Comparison of ENCODE assay signal across 27 mouse cellular contexts in genomic region chr14:56240409-56240808, GRCm38 (mm10). TPM values are rescaled to one million over a fixed set of nuclear protein-coding genes. Genes with fewer than 3 reads are reported as not detected.
A peak's percentile ranks its signal among the peaks of the same experiment; 100 is the strongest.
DNase-seq lines count a peak whose midpoint lies in the region; ATAC-seq and TF ChIP-seq lines count a peak whose summit lies in the region.
"Had no signal": no experiment of that assay in that cellular context is flagged by ENCODE, and none has a peak within 500 bp of the region (broad histone marks: within the 10 kb centered on the region; RNA-seq: fewer than 3 reads in every experiment).

No protein-coding gene starts in this region.

- peak; percentile 25; the same call in 1 of the 2 replicates for TF ChIP-seq CTCF in hindbrain, postnatal 0 days (IDR thresholded peaks at IDR 0.05; ENCODE audit: low read depth)
- peak; percentile 7; the same call in 1 of the 2 replicates for TF ChIP-seq CTCF in brain, embryonic 14.5 days (IDR thresholded peaks at IDR 0.05; ENCODE audit: borderline replicate concordance, extremely low read depth, insufficient read depth, insufficient read length)

- no peaks in the 10 kb centered on the region for H3K27me3 ChIP-seq in hindbrain, postnatal 0 days (ENCODE audit: insufficient read depth, low read length)
- no peaks in the 10 kb centered on the region for H3K27me3 ChIP-seq in hindbrain, embryonic 10.5 days (ENCODE audit: insufficient read depth, poor library complexity, severe bottlenecking)
- H3K27me3 ChIP-seq: embryonic facial prominence, embryonic 13.5 days; hindbrain, embryonic 15.5 days; kidney, embryonic 15.5 days; liver, embryonic 12.5 days; lung, embryonic 15.5 days; neural tube, embryonic 15.5 days had no signal

- no peak for ATAC-seq in hindbrain, postnatal 0 days
- ATAC-seq in erythroid progenitor cell, adult 5-6 weeks (replicated peaks; ENCODE audit: low FRiP score, poor library complexity, severe bottlenecking), result no peak
- ATAC-seq: liver, embryonic 12.5 days had no signal

- no peak for DNase-seq in hindbrain, postnatal 0 days (ENCODE audit: low spot score)
- no peak for DNase-seq in hindbrain, embryonic 10.5 days (ENCODE audit: low spot score)
- DNase-seq in thymus, postnatal 0 days (ENCODE audit: low spot score), result peak; percentile 2
- DNase-seq in thymus, postnatal 25 days, result no peak
- DNase-seq in brain, embryonic 14.5 days (ENCODE audit: low read depth), result no peak
- no peak for DNase-seq in frontal cortex, postnatal 10 days (ENCODE audit: low spot score in 2 of 2)
- no peak for DNase-seq in cerebellum, postnatal 14 days
- DNase-seq: adrenal gland, postnatal 10 days; B cell, adult 2 months; cerebellum, adult 18-20 months; gastrocnemius, postnatal 36 days; heart, postnatal 14 days; left cerebral cortex, postnatal 4 days; right cerebral cortex, postnatal 4 days had no signal

- H3K36me3 ChIP-seq in hindbrain, postnatal 0 days (ENCODE audit: insufficient read depth, low read length), result no peaks in the 10 kb centered on the region
- H3K36me3 ChIP-seq in hindbrain, embryonic 10.5 days, result no peaks in the 10 kb centered on the region
- H3K36me3 ChIP-seq: embryonic facial prominence, embryonic 13.5 days; G1E; hindbrain, embryonic 15.5 days; kidney, embryonic 15.5 days; liver, embryonic 12.5 days; lung, embryonic 15.5 days; neural tube, embryonic 15.5 days had no signal

- no peaks in the 10 kb centered on the region for H3K4me1 ChIP-seq in hindbrain, postnatal 0 days (ENCODE audit: insufficient read depth, low read length)
- H3K4me1 ChIP-seq in hindbrain, embryonic 10.5 days (replicated peaks), result 0 out of 2 replicates have a peak, but pooled peaks cover 3% of the 10 kb centered on the region
- H3K4me1 ChIP-seq: embryonic facial prominence, embryonic 13.5 days; hindbrain, embryonic 15.5 days; kidney, embryonic 15.5 days; liver, embryonic 12.5 days; lung, embryonic 15.5 days; megakaryocyte, embryonic 14.5 days; neural tube, embryonic 15.5 days had no signal

- TF ChIP-seq POLR2A in brain, embryonic 14.5 days (IDR thresholded peaks at IDR 0.05; ENCODE audit: borderline replicate concordance, extremely low read depth, insufficient read depth, insufficient read length, poor library complexity, severe bottlenecking), result no peak

- no peak overlapping the region for H3K27ac ChIP-seq in hindbrain, postnatal 0 days
- no peak overlapping the region for H3K27ac ChIP-seq in hindbrain, embryonic 10.5 days
- H3K27ac ChIP-seq: embryonic facial prominence, embryonic 13.5 days; hindbrain, embryonic 15.5 days; kidney, embryonic 15.5 days; liver, embryonic 12.5 days; lung, embryonic 15.5 days; neural tube, embryonic 15.5 days had no signal

- H3K4me2 ChIP-seq in hindbrain, postnatal 0 days (ENCODE audit: low read depth, low read length), result no peak overlapping the region
- H3K4me2 ChIP-seq: embryonic facial prominence, embryonic 13.5 days; heart, embryonic 11.5 days; hindbrain, embryonic 15.5 days; kidney, embryonic 15.5 days; liver, embryonic 12.5 days; lung, embryonic 15.5 days; neural tube, embryonic 15.5 days had no signal

- H3K9ac ChIP-seq in hindbrain, postnatal 0 days (replicated peaks; ENCODE audit: low read length), result no peak overlapping the region
- H3K9ac ChIP-seq: embryonic facial prominence, embryonic 13.5 days; hindbrain, embryonic 15.5 days; kidney, embryonic 15.5 days; liver, embryonic 12.5 days; lung, embryonic 15.5 days; neural tube, embryonic 15.5 days had no signal

- H3K9me3 ChIP-seq in hindbrain, postnatal 0 days (ENCODE audit: low read length), result no peaks in the 10 kb centered on the region
- no peaks in the 10 kb centered on the region for H3K9me3 ChIP-seq in hindbrain, embryonic 10.5 days
- H3K9me3 ChIP-seq: embryonic facial prominence, embryonic 13.5 days; hindbrain, embryonic 15.5 days; kidney, embryonic 15.5 days; liver, embryonic 12.5 days; lung, embryonic 15.5 days; megakaryocyte, embryonic 14.5 days; neural tube, embryonic 15.5 days had no signal

- no peak overlapping the region for H3K4me3 ChIP-seq in hindbrain, postnatal 0 days (ENCODE audit: low read length)
- H3K4me3 ChIP-seq in hindbrain, embryonic 10.5 days, result no peak overlapping the region
- H3K4me3 ChIP-seq: embryonic facial prominence, embryonic 13.5 days; hindbrain, embryonic 15.5 days; kidney, embryonic 15.5 days; liver, embryonic 12.5 days; lung, embryonic 15.5 days; megakaryocyte, embryonic 14.5 days; neural tube, embryonic 15.5 days had no signal

RNA-seq across cellular contexts. Expression of gene Gzmc, which starts 6.0 kb away (rescaled TPM):
- not detected in 2 replicates for total RNA-seq in hindbrain, postnatal 0 days (2014; rRNA removed)
- polyA plus RNA-seq in hindbrain, postnatal 0 days (2015; fragmentation: Nextera tagmentation; extraction: Ambion mirVana), result 0.33 TPM in 1 of 2 replicates, not detected in the other
- 0.17 and 0.19 TPM in 2 replicates for polyA plus RNA-seq in hindbrain, embryonic 10.5 days (2016; fragmentation: Nextera tagmentation; extraction: Ambion mirVana)
- 10.4 and 13.2 TPM in 2 replicates for polyA plus RNA-seq in thymus, postnatal 0 days (2015; fragmentation: Nextera tagmentation; extraction: Ambion mirVana)
- polyA plus RNA-seq in brain, embryonic 14.5 days (2012; rRNA removed), result not detected in 2 replicates
- total RNA-seq in erythroid progenitor cell, adult 5-6 weeks (2015; ENCODE audit: low replicate concordance), result not detected in 2 replicates
- total RNA-seq in erythroid progenitor cell, adult 5-6 weeks (2017; ENCODE audit: low replicate concordance), result not detected in 2 replicates
- total RNA-seq: adrenal gland, postnatal 10 days; G1E; gastrocnemius, postnatal 36 days; heart, postnatal 14 days; layer of hippocampus, adult 18-20 months; left cerebral cortex, adult 18-20 months; left cerebral cortex, postnatal 4 days had no signal
- polyA plus RNA-seq: G1E; heart, embryonic 11.5 days; hindbrain, embryonic 15.5 days; kidney, embryonic 15.5 days; liver, embryonic 12.5 days; lung, embryonic 15.5 days; neural tube, embryonic 15.5 days had no signal

RNA-seq across cellular contexts. Expression of gene Gzmb, which starts 21.7 kb away (rescaled TPM):
- not detected in 2 replicates for total RNA-seq in hindbrain, postnatal 0 days (2014; rRNA removed)
- polyA plus RNA-seq in hindbrain, postnatal 0 days (2015; fragmentation: Nextera tagmentation; extraction: Ambion mirVana), result not detected in 2 replicates
- polyA plus RNA-seq in hindbrain, embryonic 10.5 days (2016; fragmentation: Nextera tagmentation; extraction: Ambion mirVana), result not detected in 2 replicates
- 4.2 and 4.5 TPM in 2 replicates for polyA plus RNA-seq in thymus, postnatal 0 days (2015; fragmentation: Nextera tagmentation; extraction: Ambion mirVana)
- polyA plus RNA-seq in brain, embryonic 14.5 days (2012; rRNA removed), result 0.04 TPM in 1 of 2 replicates, not detected in the other
- 6.3 TPM in 1 of 2 replicates, not detected in the other for total RNA-seq in erythroid progenitor cell, adult 5-6 weeks (2015; ENCODE audit: low replicate concordance)
- total RNA-seq in erythroid progenitor cell, adult 5-6 weeks (2017; ENCODE audit: low replicate concordance), result not detected in 2 replicates
- total RNA-seq: gastrocnemius, postnatal 36 days; heart, postnatal 14 days; layer of hippocampus, adult 18-20 months; left cerebral cortex, adult 18-20 months; left cerebral cortex, postnatal 4 days had no signal
- polyA plus RNA-seq: heart, embryonic 11.5 days; hindbrain, embryonic 15.5 days; liver, embryonic 12.5 days; neural tube, embryonic 15.5 days had no signal

RNA-seq across cellular contexts. Expression of gene Gzmf, which starts 29.2 kb away (rescaled TPM):
- not detected in 2 replicates for total RNA-seq in hindbrain, postnatal 0 days (2014; rRNA removed)
- not detected in 2 replicates for polyA plus RNA-seq in hindbrain, postnatal 0 days (2015; fragmentation: Nextera tagmentation; extraction: Ambion mirVana)
- not detected in 2 replicates for polyA plus RNA-seq in hindbrain, embryonic 10.5 days (2016; fragmentation: Nextera tagmentation; extraction: Ambion mirVana)
- polyA plus RNA-seq in thymus, postnatal 0 days (2015; fragmentation: Nextera tagmentation; extraction: Ambion mirVana), result 0.16 and 0.18 TPM in 2 replicates
- polyA plus RNA-seq in brain, embryonic 14.5 days (2012; rRNA removed), result not detected in 2 replicates
- total RNA-seq in erythroid progenitor cell, adult 5-6 weeks (2015; ENCODE audit: low replicate concordance), result not detected in 2 replicates
- total RNA-seq in erythroid progenitor cell, adult 5-6 weeks (2017; ENCODE audit: low replicate concordance), result not detected in 2 replicates
- total RNA-seq: adrenal gland, postnatal 10 days; gastrocnemius, postnatal 36 days; heart, postnatal 14 days; layer of hippocampus, adult 18-20 months; left cerebral cortex, adult 18-20 months; left cerebral cortex, postnatal 4 days had no signal
- polyA plus RNA-seq: embryonic facial prominence, embryonic 13.5 days; G1E; heart, embryonic 11.5 days; hindbrain, embryonic 15.5 days; kidney, embryonic 15.5 days; liver, embryonic 12.5 days; lung, embryonic 15.5 days; neural tube, embryonic 15.5 days; urinary bladder, adult 2 months had no signal
